Mouse (Mus musculus) C2C12 (cell line): Measurements from ENCODE around the gene Ctdsp1. TPM values are rescaled to one million over a fixed set of nuclear protein-coding genes. Genes with fewer than 3 reads are reported as not detected.

ENCODE experiments used
- H3K27me3 ChIP-seq: one replicate; pipeline ENCODE4 v1.6.1; 2011; ENCODE audit not compliant: control insufficient read depth, insufficient read depth, insufficient read length
- H3K36me3 ChIP-seq: one replicate; pipeline ENCODE4 v1.6.1; 2011; ENCODE audit not compliant: control insufficient read depth, insufficient read depth
- H3K4me3 ChIP-seq: one replicate; pipeline ENCODE4 v1.5.1; 2011; ENCODE audit warnings: mild to moderate bottlenecking, control low read depth; ENCODE audit not compliant: poor library complexity, insufficient read depth, severe bottlenecking
- H3K79me2 ChIP-seq: one replicate; pipeline ENCODE4 v1.6.1; 2011; ENCODE audit not compliant: control insufficient read depth, insufficient read depth
- H3K79me3 ChIP-seq: one replicate; pipeline ENCODE4 v1.6.1; 2011; ENCODE audit warnings: low read depth, control low read depth
- H3ac ChIP-seq: one replicate; pipeline ENCODE3; 2011; ENCODE audit warnings: low read depth; ENCODE audit not compliant: control insufficient read depth, insufficient read length
- CEBPB ChIP-seq: IDR thresholded peaks from one replicate; pipeline ENCODE4 v1.6.1; 2011; ENCODE audit warnings: low read depth, mild to moderate bottlenecking, control low read depth, moderate library complexity
- CTCF ChIP-seq: IDR thresholded peaks from one replicate; pipeline ENCODE4 v1.5.1; 2011; ENCODE audit not compliant: control insufficient read depth, insufficient read depth, insufficient read length
- FOSL1 ChIP-seq: IDR thresholded peaks from one replicate; pipeline ENCODE4 v1.8.0; 2011; ENCODE audit warnings: mild to moderate bottlenecking, low read length; ENCODE audit not compliant: poor library complexity, insufficient read depth, severe bottlenecking
- MAX ChIP-seq: IDR thresholded peaks from one replicate; pipeline ENCODE4 v1.6.1; 2011; ENCODE audit warnings: mild to moderate bottlenecking, control low read depth
- MYOD1 ChIP-seq: IDR thresholded peaks from one replicate; pipeline ENCODE4 v1.6.1; 2011; ENCODE audit warnings: low read depth; ENCODE audit not compliant: control insufficient read depth, insufficient read length
- MYOG ChIP-seq: IDR thresholded peaks from one replicate; pipeline ENCODE4 v1.6.1; 2011; ENCODE audit not compliant: control insufficient read depth, insufficient read length; ENCODE audit errors: extremely low read depth
- USF1 ChIP-seq: IDR thresholded peaks from one replicate; pipeline ENCODE4 v1.6.1; 2011; ENCODE audit warnings: low read depth, mild to moderate bottlenecking, control low read depth, moderate library complexity
- polyA plus RNA-seq: library from polyadenylated mRNA; unstranded; fragments of >200 nt; fragmentation: generic; extraction: Trizol; gene quantifications from one replicate; pipeline ENCODE4 v1.2.1, GENCODE M21; 2012; ENCODE audit warnings: missing spikeins

Ctdsp1 gene
- polyA plus RNA-seq, 1 experiment, result 78.7 TPM

DNA sequence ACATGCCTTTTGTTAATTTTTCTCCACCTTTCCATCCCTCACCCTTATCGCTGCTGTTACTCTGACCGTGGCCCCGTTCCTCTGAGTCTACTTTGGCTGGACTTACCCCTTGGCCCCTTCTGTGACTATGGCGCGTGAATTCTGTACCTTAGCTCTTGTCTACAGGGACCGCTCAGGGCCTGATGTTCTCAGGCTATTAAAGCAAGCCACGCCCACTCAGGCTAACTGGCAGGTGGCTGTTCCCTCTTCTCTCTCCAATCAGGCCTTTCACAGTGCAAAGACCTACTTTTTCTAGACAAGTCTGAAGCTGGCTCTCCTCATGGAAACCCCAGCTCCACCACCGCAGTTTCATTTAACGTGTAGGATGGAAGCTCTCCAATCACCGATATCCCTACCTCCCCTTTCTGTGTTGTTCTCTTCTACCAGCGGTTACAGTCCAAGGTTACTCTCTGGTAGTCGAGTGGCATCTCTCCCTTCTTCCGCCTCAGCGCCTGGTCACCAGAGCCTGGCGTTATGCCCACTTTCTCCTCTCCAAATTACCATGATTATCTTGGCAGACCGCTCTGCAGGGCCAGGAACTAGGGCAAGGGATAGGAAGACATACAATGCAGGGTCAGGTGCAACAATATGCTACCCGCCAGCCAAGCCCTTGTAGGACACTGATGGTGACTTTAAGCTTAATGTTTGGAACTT is 27.6 kb downstream of the Ctdsp1 start:
- Histone ChIP-seq H3K79me3 (no peaks in the 10 kb centered on the region), H3K79me2 (no peaks in the 10 kb centered on the region), H3K4me3 (no peak overlapping the region), H3K27me3 (no peaks in the 10 kb centered on the region), H3ac (no peak overlapping the region), H3K36me3 (no peaks in the 10 kb centered on the region)
- TF ChIP-seq FOSL1, result no peak
- TF ChIP-seq CEBPB, result no peak
- no peak for TF ChIP-seq MYOD1

DNA sequence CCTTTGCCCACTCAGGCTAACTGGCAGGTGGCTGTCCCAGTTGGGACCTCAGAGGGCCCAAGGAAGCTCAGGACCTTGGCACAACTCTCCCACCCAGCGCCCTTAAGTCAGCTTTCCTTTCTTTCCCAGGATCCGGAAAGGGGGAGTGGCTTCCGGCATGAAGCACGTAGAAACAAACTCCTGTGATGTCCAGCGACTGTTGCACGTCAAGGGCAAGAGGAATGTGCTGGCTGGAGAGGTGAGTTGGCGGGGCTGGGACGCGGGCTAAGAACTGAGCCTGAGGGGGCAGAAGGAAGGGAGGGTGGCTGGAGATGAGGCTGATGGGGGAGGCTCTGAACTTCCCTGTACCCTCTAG is 28.1 kb downstream of the Ctdsp1 start:
- H3ac ChIP-seq, result no peak overlapping the region
- no peaks in the 10 kb centered on the region for H3K27me3 ChIP-seq
- H3K36me3 ChIP-seq, result no peaks in the 10 kb centered on the region
- no peaks in the 10 kb centered on the region for H3K79me2 ChIP-seq
- TF ChIP-seq CTCF, result no peak
- no peak for TF ChIP-seq FOSL1
- TF ChIP-seq MYOG, result no peak
- TF ChIP-seq CEBPB, result no peak
- TF ChIP-seq MAX, result no peak
- no peak for TF ChIP-seq USF1
- no peak for TF ChIP-seq MYOD1
- H3K79me3 ChIP-seq, result no peaks in the 10 kb centered on the region
- H3K4me3 ChIP-seq, result no peak overlapping the region

DNA sequence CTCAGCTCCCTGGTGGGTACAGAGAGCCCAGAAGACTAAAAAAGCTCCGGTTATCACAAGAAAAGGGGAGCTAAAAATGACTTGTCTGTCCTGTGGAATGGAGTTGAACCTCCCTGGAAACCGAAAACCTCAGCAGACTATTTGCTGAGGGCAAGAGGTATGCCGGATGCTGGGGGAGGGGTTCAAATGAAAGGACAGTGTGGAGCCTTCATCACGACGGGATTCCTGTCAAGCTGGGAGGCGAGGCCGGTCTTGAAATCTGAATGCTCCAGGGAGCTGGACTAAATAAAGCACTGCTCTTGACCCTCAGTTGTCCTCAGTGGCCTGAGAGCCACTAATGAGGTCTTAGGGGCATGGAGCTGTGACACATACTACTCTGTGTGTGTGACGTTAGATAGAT is 31.8 kb downstream of the Ctdsp1 start:
- Histone ChIP-seq H3K79me2 (no peaks in the 10 kb centered on the region), H3K79me3 (no peaks in the 10 kb centered on the region), H3K27me3 (no peaks in the 10 kb centered on the region), H3K4me3 (no peak overlapping the region), H3ac (no peak overlapping the region), H3K36me3 (no peaks in the 10 kb centered on the region)
- TF ChIP-seq MYOD1 (no peak), MYOG (no peak), CTCF (no peak), FOSL1 (no peak), MAX (no peak), USF1 (no peak), CEBPB (no peak)

DNA sequence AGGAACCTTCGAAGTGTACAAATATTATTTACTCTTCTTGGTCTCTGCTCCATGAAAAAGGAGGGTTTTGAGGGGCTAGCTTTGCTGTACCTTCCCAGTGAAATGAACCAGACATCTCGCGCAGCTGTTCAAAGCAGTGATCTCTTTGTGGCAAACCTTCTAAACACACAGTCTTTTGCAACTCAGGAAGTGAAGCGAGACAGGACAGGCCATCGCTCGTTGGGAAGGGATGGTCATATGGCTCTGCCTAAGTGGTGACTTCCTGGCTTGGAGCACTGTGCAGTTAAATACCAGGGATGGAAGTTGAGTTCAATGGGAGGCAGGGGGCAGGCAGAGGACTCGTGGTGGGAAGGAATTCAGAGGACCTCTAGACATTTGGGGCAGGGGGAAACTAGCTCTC is 34.5 kb downstream of the Ctdsp1 start:
- no peak overlapping the region for H3ac ChIP-seq
- no peaks in the 10 kb centered on the region for H3K36me3 ChIP-seq
- H3K27me3 ChIP-seq, result no peaks in the 10 kb centered on the region
- no peaks in the 10 kb centered on the region for H3K79me2 ChIP-seq
- H3K79me3 ChIP-seq, result no peaks in the 10 kb centered on the region
- no peak overlapping the region for H3K4me3 ChIP-seq
- TF ChIP-seq CEBPB (no peak), CTCF (no peak), MYOD1 (no peak), MAX (no peak), FOSL1 (no peak), MYOG (no peak), USF1 (no peak)

DNA sequence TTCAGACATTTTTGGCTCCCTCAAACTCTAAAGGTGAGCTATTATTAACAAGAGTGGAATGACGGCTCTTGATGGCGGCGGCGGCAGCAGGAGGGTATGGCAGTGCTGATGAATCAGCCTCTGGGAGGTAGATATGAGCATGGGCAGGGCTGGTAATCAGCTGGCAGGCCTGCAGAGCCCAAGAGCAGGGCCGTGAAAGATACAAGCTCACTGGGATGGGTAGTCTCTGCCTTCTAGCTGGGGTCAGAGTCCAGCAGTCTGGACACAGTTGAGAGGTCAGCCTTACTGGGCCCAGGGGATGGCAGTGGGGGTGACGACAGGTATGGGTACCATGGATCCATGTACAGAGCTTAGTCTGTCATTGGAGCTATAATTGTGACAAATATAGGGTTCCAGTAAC is 41.9 kb downstream of the Ctdsp1 start:
- Histone ChIP-seq H3K4me3 (no peak overlapping the region), H3ac (no peak overlapping the region), H3K79me2 (no peaks in the 10 kb centered on the region), H3K27me3 (no peaks in the 10 kb centered on the region), H3K79me3 (no peaks in the 10 kb centered on the region), H3K36me3 (peaks cover 20% of the 10 kb centered on the region)
- TF ChIP-seq CTCF (no peak), FOSL1 (no peak), MYOD1 (no peak), MAX (no peak), CEBPB (no peak), MYOG (no peak), USF1 (no peak)

DNA sequence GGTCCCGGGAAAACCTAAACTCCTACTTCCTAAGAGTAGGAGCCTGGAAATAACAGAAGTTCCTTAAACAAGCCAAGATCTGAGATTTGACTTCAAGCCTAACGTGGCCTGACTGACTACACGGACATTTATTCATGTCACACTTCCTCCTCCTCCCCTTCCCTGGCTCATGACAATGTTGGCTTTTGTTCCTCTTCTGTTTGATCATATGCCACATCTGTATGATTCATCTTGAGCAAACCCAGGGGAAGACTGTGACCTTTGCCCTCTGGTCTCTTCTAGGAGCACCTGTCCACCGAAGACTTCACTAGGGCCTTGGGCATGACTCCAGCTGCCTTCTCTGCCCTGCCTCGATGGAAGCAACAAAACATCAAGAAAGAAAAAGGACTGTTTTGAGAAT is 43.3 kb downstream of the Ctdsp1 start:
- TF ChIP-seq USF1, result no peak
- no peak for TF ChIP-seq MYOD1
- no peak for TF ChIP-seq MAX
- no peak for TF ChIP-seq CTCF
- no peak for TF ChIP-seq MYOG
- TF ChIP-seq CEBPB, result no peak
- no peak for TF ChIP-seq FOSL1
- H3K4me3 ChIP-seq, result no peak overlapping the region
- no peaks in the 10 kb centered on the region for H3K79me2 ChIP-seq
- no peaks in the 10 kb centered on the region for H3K27me3 ChIP-seq
- peaks cover 34% of the 10 kb centered on the region for H3K36me3 ChIP-seq
- H3K79me3 ChIP-seq, result no peaks in the 10 kb centered on the region
- no peak overlapping the region for H3ac ChIP-seq
